ENCODE assay signal across 8 mouse cellular contexts in the genomic region with DNA sequence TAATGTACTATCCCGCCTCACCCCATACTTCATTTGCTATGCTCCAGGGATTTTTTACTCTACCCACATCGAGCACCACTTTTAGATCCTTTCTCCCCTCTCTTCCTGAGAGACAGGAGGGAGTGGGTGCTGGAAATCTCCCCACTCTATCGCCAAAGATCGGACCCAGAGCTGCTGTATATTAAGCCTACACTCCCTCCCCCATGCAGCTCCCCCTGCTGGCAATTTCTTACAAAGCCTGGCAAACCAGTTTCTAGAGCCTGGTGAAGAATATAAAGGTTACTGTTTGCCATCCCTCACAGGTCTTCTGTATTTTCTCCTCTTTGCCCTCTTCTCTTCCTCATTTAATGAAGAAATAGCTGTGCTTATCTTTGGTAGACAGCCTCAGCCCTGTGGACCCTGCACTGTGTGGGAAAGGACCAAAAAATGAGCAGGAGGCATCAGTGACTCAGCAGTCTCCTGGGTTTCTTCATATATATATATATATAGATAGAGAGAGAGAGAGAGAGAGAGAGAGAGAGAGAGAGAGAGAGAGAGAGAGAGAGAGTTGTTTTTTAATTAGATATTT. TPM values are rescaled to one million over a fixed set of nuclear protein-coding genes. Genes with fewer than 3 reads are reported as not detected.
A peak's percentile ranks its signal among the peaks of the same experiment; 100 is the strongest.
DNase-seq lines count a peak whose midpoint lies in the region; ATAC-seq and TF ChIP-seq lines count a peak whose summit lies in the region.

No protein-coding gene starts in this region.

- no peaks in the 10 kb centered on the region for H3K9me3 ChIP-seq in hindbrain, embryonic 10.5 days
- H3K9me3 ChIP-seq in hindbrain, embryonic 13.5 days: no peaks in the 10 kb centered on the region
- H3K9me3 ChIP-seq in E14TG2a.4 (ENCODE audit: low read length): peaks cover 42% of the 10 kb centered on the region
- H3K9me3 ChIP-seq in kidney, embryonic 14.5 days (ENCODE audit: control insufficient read depth, low read length): no peaks in the 10 kb centered on the region

- no peak overlapping the region for H3K4me3 ChIP-seq in hindbrain, embryonic 10.5 days
- no peak overlapping the region for H3K4me3 ChIP-seq in hindbrain, embryonic 13.5 days
- H3K4me3 ChIP-seq in E14TG2a.4 (replicated peaks; ENCODE audit: low read length): no peak overlapping the region
- no peak overlapping the region for H3K4me3 ChIP-seq in kidney, embryonic 14.5 days (ENCODE audit: low read length)

- peak; percentile 18 for DNase-seq in hindbrain, embryonic 10.5 days (ENCODE audit: low spot score)
- peak; percentile 38 for DNase-seq in 3T3-L1 (ENCODE audit: low read depth, low spot score)
- peak; percentile 18 for DNase-seq in embryo, embryonic 9.5 days (ENCODE audit: extremely low spot score)
- DNase-seq in mesoderm, embryonic 11.5 days (ENCODE audit: low read depth, low spot score): peak; percentile 12
- DNase-seq in urinary bladder, adult 18-20 months (ENCODE audit: low spot score in 2 of 2): no peak

- H3K4me1 ChIP-seq in hindbrain, embryonic 10.5 days (replicated peaks): no peaks in the 10 kb centered on the region
- no peaks in the 10 kb centered on the region for H3K4me1 ChIP-seq in hindbrain, embryonic 13.5 days (replicated peaks)
- H3K4me1 ChIP-seq in E14TG2a.4 (replicated peaks; ENCODE audit: low read depth, low read length): peaks cover 3% of the 10 kb centered on the region; the same call in 1 of the 2 replicates
- H3K4me1 ChIP-seq in kidney, embryonic 14.5 days (ENCODE audit: control insufficient read depth, insufficient read depth, low read length): no peaks in the 10 kb centered on the region

- H3K4me2 ChIP-seq in hindbrain, embryonic 13.5 days: no peak overlapping the region
- H3K4me2 ChIP-seq in kidney, embryonic 14.5 days (replicated peaks; ENCODE audit: low read depth, low read length): no peak overlapping the region

- peak; percentile 74 for TF ChIP-seq CTCF in E14TG2a.4 (conservative IDR thresholded peaks at IDR 0.05; ENCODE audit: low read length)

- H3K27ac ChIP-seq in hindbrain, embryonic 10.5 days: no peak overlapping the region
- no peak overlapping the region for H3K27ac ChIP-seq in hindbrain, embryonic 13.5 days
- no peak overlapping the region for H3K27ac ChIP-seq in kidney, embryonic 14.5 days (ENCODE audit: low read depth, low read length)

- ATAC-seq in hindbrain, embryonic 13.5 days (ENCODE audit: low FRiP score): no peak
- no peak for ATAC-seq in kidney, embryonic 14.5 days (ENCODE audit: low FRiP score, low TSS enrichment)

- no peak overlapping the region for H3K9ac ChIP-seq in hindbrain, embryonic 13.5 days
- no peak overlapping the region for H3K9ac ChIP-seq in kidney, embryonic 14.5 days (ENCODE audit: low read depth, low read length)

- no peaks in the 10 kb centered on the region for H3K27me3 ChIP-seq in hindbrain, embryonic 10.5 days (ENCODE audit: insufficient read depth, poor library complexity, severe bottlenecking)
- H3K27me3 ChIP-seq in hindbrain, embryonic 13.5 days: no peaks in the 10 kb centered on the region
- no peaks in the 10 kb centered on the region for H3K27me3 ChIP-seq in E14TG2a.4 (ENCODE audit: insufficient read depth, low read length)
- H3K27me3 ChIP-seq in kidney, embryonic 14.5 days (ENCODE audit: control insufficient read depth, insufficient read depth, low read length): no peaks in the 10 kb centered on the region

- H3K36me3 ChIP-seq in hindbrain, embryonic 10.5 days: no peaks in the 10 kb centered on the region
- H3K36me3 ChIP-seq in hindbrain, embryonic 13.5 days: no peaks in the 10 kb centered on the region
- no peaks in the 10 kb centered on the region for H3K36me3 ChIP-seq in E14TG2a.4 (ENCODE audit: insufficient read depth, low read length)
- H3K36me3 ChIP-seq in kidney, embryonic 14.5 days (ENCODE audit: control insufficient read depth, insufficient read depth, low read length): no peaks in the 10 kb centered on the region

- WGBS in hindbrain, embryonic 10.5 days: 51% methylated on average over 4 of the region's 4 CpGs
- 41% methylated on average over 4 of the region's 4 CpGs for WGBS in hindbrain, embryonic 13.5 days
- 42% methylated on average over 4 of the region's 4 CpGs for WGBS in kidney, embryonic 14.5 days

RNA-seq across cellular contexts. Expression of a gene that starts 22.2 kb away (rescaled TPM):
- polyA plus RNA-seq in hindbrain, embryonic 10.5 days (2016; fragmentation: Nextera tagmentation; extraction: Ambion mirVana): 19.2 and 26.2 TPM in 2 replicates
- polyA plus RNA-seq in hindbrain, embryonic 13.5 days (2015; fragmentation: Nextera tagmentation; extraction: Ambion mirVana): 9.0 and 10.3 TPM in 2 replicates
- 26.2 and 29.6 TPM in 2 replicates for polyA plus RNA-seq in kidney, embryonic 14.5 days (2014; fragmentation: Nextera tagmentation; extraction: Ambion mirVana)

RNA-seq across cellular contexts. Expression of a gene that starts 36.8 kb away (rescaled TPM):
- polyA plus RNA-seq in hindbrain, embryonic 10.5 days (2016; fragmentation: Nextera tagmentation; extraction: Ambion mirVana): not detected in 2 replicates
- 0.21 and 0.25 TPM in 2 replicates for polyA plus RNA-seq in hindbrain, embryonic 13.5 days (2015; fragmentation: Nextera tagmentation; extraction: Ambion mirVana)
- 0.20 TPM in 1 of 2 replicates, not detected in the other for polyA plus RNA-seq in kidney, embryonic 14.5 days (2014; fragmentation: Nextera tagmentation; extraction: Ambion mirVana)

RNA-seq across cellular contexts. Expression of a gene that starts 59.9 kb away (rescaled TPM):
- polyA plus RNA-seq in hindbrain, embryonic 10.5 days (2016; fragmentation: Nextera tagmentation; extraction: Ambion mirVana): 7.3 and 10.0 TPM in 2 replicates
- polyA plus RNA-seq in hindbrain, embryonic 13.5 days (2015; fragmentation: Nextera tagmentation; extraction: Ambion mirVana): 6.1 and 6.6 TPM in 2 replicates
- polyA plus RNA-seq in kidney, embryonic 14.5 days (2014; fragmentation: Nextera tagmentation; extraction: Ambion mirVana): 9.7 and 20.6 TPM in 2 replicates

Comparison
In these comparisons a context has a peak if more than half of its experiments do, and no peak if none do; other contexts are left out.
1. DNase-seq: peak in hindbrain, embryonic 10.5 days (single experiment), 3T3-L1 (single experiment), embryo, embryonic 9.5 days (single experiment) and mesoderm, embryonic 11.5 days (single experiment); none in urinary bladder, adult 18-20 months (0 of 2).